Mouse (Mus musculus) embryo, embryonic 9.5 days (tissue): ENCODE results near the gene Cd99l2.
A peak's percentile ranks its signal among the peaks of the same experiment; 100 is the strongest.

Experiments
- DNase-seq: peaks from one replicate; pipeline ENCODE4 v3.0.0-alpha.2; 2017; ENCODE audit errors: extremely low spot score

Gene Cd99l2

GRCm38 (mm10) chrX:71468639-71469295 lies 23.9 kb downstream of the Cd99l2 start:
- DNase-seq: no peak

- DNase-seq: no peak
Observed at GRCm38 (mm10) chrX:71467491-71467890, 25.2 kb downstream of the Cd99l2 start.

- DNase-seq: no peak
Observed at GRCm38 (mm10) chrX:71465417-71465816, 27.2 kb downstream of the Cd99l2 start.

- DNase-seq: no peak
Observed at GRCm38 (mm10) chrX:71464138-71464826, 28.4 kb downstream of the Cd99l2 start.

GRCm38 (mm10) chrX:71456078-71456737 lies 36.4 kb downstream of the Cd99l2 start:
- no peak for DNase-seq

- no peak for DNase-seq
Observed at GRCm38 (mm10) chrX:71442916-71443315, 49.7 kb downstream of the Cd99l2 start.

- DNase-seq: no peak
Observed at GRCm38 (mm10) chrX:71439473-71439872, 53.2 kb downstream of the Cd99l2 start.

GRCm38 (mm10) chrX:71435542-71435941 lies 57.1 kb downstream of the Cd99l2 start:
- DNase-seq: no peak

- DNase-seq: peak; percentile 1
Observed at GRCm38 (mm10) chrX:71434860-71435259, 57.8 kb downstream of the Cd99l2 start.

- DNase-seq: no peak
Observed at GRCm38 (mm10) chrX:71434448-71434847, 58.2 kb downstream of the Cd99l2 start.

GRCm38 (mm10) chrX:71430900-71431299 lies 61.7 kb downstream of the Cd99l2 start:
- no peak for DNase-seq

GRCm38 (mm10) chrX:71427491-71427890 lies 65.2 kb downstream of the Cd99l2 start:
- DNase-seq: no peak

GRCm38 (mm10) chrX:71425746-71426519 lies 66.7 kb downstream of the Cd99l2 start:
- DNase-seq: peak; percentile 58

- no peak for DNase-seq
Observed at GRCm38 (mm10) chrX:71424852-71425251, 67.8 kb downstream of the Cd99l2 start.

GRCm38 (mm10) chrX:71413616-71414015 lies 79.0 kb downstream of the Cd99l2 start:
- no peak for DNase-seq

- no peak for DNase-seq
Observed at GRCm38 (mm10) chrX:71412776-71413175, 79.9 kb downstream of the Cd99l2 start.

- no peak for DNase-seq
Observed at GRCm38 (mm10) chrX:71408386-71408785, 84.3 kb downstream of the Cd99l2 start.

GRCm38 (mm10) chrX:71406290-71406689 lies 86.4 kb downstream of the Cd99l2 start:
- DNase-seq: no peak

GRCm38 (mm10) chrX:71396326-71396725 lies 96.3 kb downstream of the Cd99l2 start:
- no peak for DNase-seq

- DNase-seq: no peak
Observed at GRCm38 (mm10) chrX:71381571-71381970, 111.1 kb downstream of the Cd99l2 start.

- no peak for DNase-seq
Observed at GRCm38 (mm10) chrX:71378435-71378834, 114.2 kb downstream of the Cd99l2 start.

- no peak for DNase-seq
Observed at GRCm38 (mm10) chrX:71376781-71377180, 115.9 kb downstream of the Cd99l2 start.
